Mouse (Mus musculus) neural tube, embryonic 13.5 days (tissue): Measurements from ENCODE around the gene Olfr190. TPM values are rescaled to one million over a fixed set of nuclear protein-coding genes. Genes with fewer than 3 reads are reported as not detected.

Experiments
- ATAC-seq: fragments of 200-750 bp; cut with Nextera tagmentation; 2 replicates; pipeline ENCODE4 v1.8.0; 2017; ENCODE audit warnings: low read depth, mild to moderate bottlenecking, moderate TSS enrichment, moderate library complexity
- H3K27ac ChIP-seq: fragments of 300-500 bp; sonication (generic); replicated peaks from 2 replicates; pipeline ENCODE4 v1.5.1; 2015; ENCODE audit warnings: moderate library complexity, mild to moderate bottlenecking, inconsistent platforms
- H3K27me3 ChIP-seq: fragments of 300-500 bp; sonication (generic); 2 replicates; pipeline ENCODE4 v1.6.1; 2015; ENCODE audit warnings: mild to moderate bottlenecking, inconsistent platforms
- H3K36me3 ChIP-seq: fragments of 300-500 bp; sonication (generic); 2 replicates; pipeline ENCODE4 v1.6.1; 2015; ENCODE audit warnings: mild to moderate bottlenecking, inconsistent platforms
- H3K4me1 ChIP-seq: fragments of 300-500 bp; sonication (generic); replicated peaks from 2 replicates; pipeline ENCODE4 v1.6.1; 2015; ENCODE audit warnings: inconsistent platforms
- H3K4me2 ChIP-seq: fragments of 300-500 bp; sonication (generic); 2 replicates; pipeline ENCODE4 v1.6.1; 2015; ENCODE audit warnings: inconsistent platforms, mild to moderate bottlenecking, moderate library complexity
- H3K4me3 ChIP-seq: fragments of 300-500 bp; sonication (generic); 2 replicates; pipeline ENCODE4 v1.5.1; 2015; ENCODE audit warnings: mild to moderate bottlenecking, inconsistent platforms
- H3K9ac ChIP-seq: fragments of 300-500 bp; sonication (generic); 2 replicates; pipeline ENCODE4 v1.6.1; 2015; ENCODE audit warnings: moderate library complexity, mild to moderate bottlenecking, inconsistent platforms
- H3K9me3 ChIP-seq: fragments of 300-500 bp; sonication (generic); 2 replicates; pipeline ENCODE4 v1.6.1; 2016; ENCODE audit warnings: inconsistent platforms
- WGBS: fragments of 180-500 bp; shearing (Covaris S2); methylation state at CpG from one replicate; pipeline ENCODE4 v1.1.7; 2015; 5-methylcytosine and 5-hydroxymethylcytosine counted together
- polyA plus RNA-seq: library from polyadenylated mRNA; unstranded; fragments of >200 nt; fragmentation: Nextera tagmentation; extraction: Ambion mirVana; gene quantifications from 2 replicates; pipeline ENCODE4 v1.2.1, GENCODE M21; 2015

Olfr190 gene
- polyA plus RNA-seq, 1 experiment from 2014 or later, result not detected

DNA sequence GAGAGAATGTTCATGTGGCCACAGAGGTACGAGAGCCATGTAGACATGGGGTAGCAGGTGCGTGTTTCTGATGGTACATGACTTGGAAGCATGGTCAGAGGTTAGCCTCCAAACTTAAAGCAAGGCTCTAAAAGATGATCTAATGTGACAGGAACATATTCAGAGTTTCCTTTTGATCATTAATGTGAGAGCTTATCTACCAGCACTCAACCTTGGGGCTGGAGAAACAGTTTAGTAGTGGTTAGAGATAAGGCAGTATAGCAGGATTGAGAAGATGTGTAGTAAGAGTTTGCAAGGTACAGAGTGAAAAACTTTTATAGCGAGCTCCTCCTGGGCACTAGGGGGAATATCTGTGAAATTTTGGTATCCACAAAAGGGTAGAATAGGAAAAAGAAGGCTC lies 32.0 kb downstream of the Olfr190 start:
- WGBS, result 83% methylated on average over 3 of the region's 3 CpGs
- Histone ChIP-seq H3K9ac (no peak overlapping the region), H3K27me3 (no peaks in the 10 kb centered on the region), H3K4me3 (no peak overlapping the region), H3K27ac (no peak overlapping the region), H3K4me1 (no peaks in the 10 kb centered on the region), H3K9me3 (no peaks in the 10 kb centered on the region), H3K36me3 (no peaks in the 10 kb centered on the region), H3K4me2 (no peak overlapping the region)
- no peak for ATAC-seq

DNA sequence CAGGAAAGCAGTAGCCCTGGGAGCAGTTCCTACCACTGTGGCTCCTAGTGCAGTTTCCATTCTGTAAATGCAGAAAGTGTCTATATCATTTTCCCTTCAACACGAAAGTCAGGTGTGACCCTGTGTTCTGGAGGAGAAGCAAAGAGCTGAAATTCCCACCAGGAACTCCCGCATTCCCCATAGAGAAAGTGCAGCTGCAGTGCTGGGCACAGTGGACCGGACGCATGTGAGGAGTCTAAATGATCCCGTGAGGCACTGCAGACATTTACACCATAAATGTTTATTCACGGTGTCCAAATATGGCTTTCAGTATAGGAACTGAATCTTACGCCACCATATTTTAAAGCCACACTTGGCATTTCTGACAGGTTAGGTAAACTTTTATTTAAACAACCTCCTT lies 38.1 kb downstream of the Olfr190 start, which contains the start of gene Olfr187:
Gene Olfr187, minus strand, starts transcription at position 58 of the 400 bp plus-strand sequence.
- Histone ChIP-seq H3K4me1 (no peaks in the 10 kb centered on the region), H3K36me3 (no peaks in the 10 kb centered on the region), H3K27ac (no peak within 1 kb of the TSS), H3K9ac (no peak within 1 kb of the TSS), H3K4me3 (no peak within 1 kb of the TSS), H3K27me3 (no peaks in the 10 kb centered on the region), H3K4me2 (no peak within 1 kb of the TSS), H3K9me3 (no peaks in the 10 kb centered on the region)
- no peak for ATAC-seq
- WGBS, result 89% methylated on average over 7 of the region's 7 CpGs

DNA sequence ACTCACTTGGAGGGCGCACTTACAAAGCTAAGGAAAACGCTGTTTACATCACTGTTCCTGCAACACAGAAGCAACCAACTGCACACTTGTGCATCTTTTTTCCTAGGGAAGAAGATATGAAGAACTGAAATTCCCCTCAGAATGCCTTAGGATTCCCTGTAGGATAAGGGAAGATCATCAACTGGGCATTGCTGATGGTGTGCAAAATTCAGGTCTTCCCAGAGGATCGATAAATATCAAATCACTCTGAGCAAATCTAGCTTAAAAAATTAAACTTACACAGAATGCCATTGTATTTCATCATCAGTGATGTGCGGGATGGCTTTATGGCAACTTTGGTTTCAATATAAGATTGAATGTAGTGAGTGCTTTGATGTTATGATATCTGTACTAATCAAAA lies 47.6 kb downstream of the Olfr190 start, which contains the start of gene Olfr186:
Gene Olfr186, minus strand, starts transcription at position 101 of the 400 bp plus-strand sequence.
- Histone ChIP-seq H3K9me3 (no peaks in the 10 kb centered on the region), H3K4me1 (no peaks in the 10 kb centered on the region), H3K27ac (no peak within 1 kb of the TSS), H3K4me3 (no peak within 1 kb of the TSS), H3K27me3 (no peaks in the 10 kb centered on the region), H3K9ac (no peak within 1 kb of the TSS), H3K36me3 (no peaks in the 10 kb centered on the region), H3K4me2 (no peak within 1 kb of the TSS)
- ATAC-seq, result no peak
- 92% methylated on average over 4 of the region's 4 CpGs for WGBS

Other genes with a start within 250 kb of the Olfr190 start
- not detected in 2 replicates for gene Olfr177, start 203.2 kb downstream of the Olfr190 start, polyA plus RNA-seq
- not detected in 2 replicates for gene Olfr178, start 185.9 kb downstream of the Olfr190 start, polyA plus RNA-seq
- gene Olfr181, start 149.2 kb downstream of the Olfr190 start, polyA plus RNA-seq, result not detected in 2 replicates
- not detected in 2 replicates for gene Olfr180, start 148.6 kb downstream of the Olfr190 start, polyA plus RNA-seq
- not detected in 2 replicates for gene Olfr183, start 82.6 kb downstream of the Olfr190 start, polyA plus RNA-seq
- not detected in 2 replicates for gene Olfr186, start 47.7 kb downstream of the Olfr190 start, polyA plus RNA-seq
- gene Olfr187, start 38.2 kb downstream of the Olfr190 start, polyA plus RNA-seq, result not detected in 2 replicates
- gene Olfr191, start 11.8 kb upstream of the Olfr190 start, polyA plus RNA-seq, result not detected in 2 replicates
- not detected in 2 replicates for gene Olfr193, start 33.9 kb upstream of the Olfr190 start, polyA plus RNA-seq
- not detected in 2 replicates for gene Olfr194, start 43.1 kb upstream of the Olfr190 start, polyA plus RNA-seq
- not detected in 2 replicates for gene Olfr195, start 69.0 kb upstream of the Olfr190 start, polyA plus RNA-seq
- not detected in 2 replicates for gene Olfr196, start 92.4 kb upstream of the Olfr190 start, polyA plus RNA-seq
- not detected in 2 replicates for gene Olfr198, start 125.5 kb upstream of the Olfr190 start, polyA plus RNA-seq
- gene Olfr199, start 141.8 kb upstream of the Olfr190 start, polyA plus RNA-seq, result not detected in 2 replicates
- gene Olfr201, start 194.6 kb upstream of the Olfr190 start, polyA plus RNA-seq, result not detected in 2 replicates
- not detected in 2 replicates for gene Olfr202, start 208.8 kb upstream of the Olfr190 start, polyA plus RNA-seq
- not detected in 2 replicates for gene Olfr203, start 220.9 kb upstream of the Olfr190 start, polyA plus RNA-seq
- not detected in 2 replicates for gene Olfr204, start 240.2 kb upstream of the Olfr190 start, polyA plus RNA-seq